Mouse (Mus musculus): ENCODE measurements around the gene Gm20388.

- no peak for TF ChIP-seq CTCF (IDR thresholded peaks at IDR 0.05; ENCODE audit: low read depth)
- TF ChIP-seq EP300 (IDR thresholded peaks at IDR 0.05; ENCODE audit: low read depth), result no peak
Measured at GRCm38 (mm10) chr8:120512326-120512725, 601.7 kb downstream of the Gm20388 start.
